Mouse (Mus musculus) adrenal gland, adult 18-20 months (tissue): ENCODE measurements around the gene Rgs18. TPM values are rescaled to one million over a fixed set of nuclear protein-coding genes. Genes with fewer than 3 reads are reported as not detected.

ENCODE experiments used
- DNase-seq, 2 experiments: peaks; one replicate each; pipeline ENCODE4 v3.0.0; 2021 to 2022; ENCODE audit warnings: low spot score in 2 of 2
- long read RNA-seq, 2 experiments: library from polyadenylated mRNA; stranded (forward); transcript quantifications; one replicate each; pipeline ENCODE4 v2.0.0; 2021
- total RNA-seq, 2 experiments: library from RNA; stranded (reverse); gene quantifications; 1 replicate in 1 of 2; 2 replicates in 1 of 2; pipeline ENCODE4 v1.2.3; 2021

Gene Rgs18
- total RNA-seq: 1 to 10 TPM in 1 of 2 experiments, under 1 TPM in 1; 0.63 to 1.3 TPM
- long read RNA-seq, experiment 1, partial matches to known transcripts: 0 of 2 reads
- long read RNA-seq, experiment 1, other reads (novel, unspliced or antisense): 1 of 2 reads
- long read RNA-seq, experiment 2, partial matches to known transcripts: 0 of 2 reads
- long read RNA-seq, experiment 2, other reads (novel, unspliced or antisense): 2 of 2 reads

- DNase-seq: no peak
Measured at GRCm38 (mm10) chr1:144775331-144775730, at the start of gene Rgs18. Rgs18 (minus strand) TSS chr1:144775435.

GRCm38 (mm10) chr1:144774394-144774793 lies 841 bp downstream of the Rgs18 start:
- DNase-seq: no peak

- no peak for DNase-seq
Measured at GRCm38 (mm10) chr1:144766218-144766617, 9.0 kb downstream of the Rgs18 start.

DNA sequence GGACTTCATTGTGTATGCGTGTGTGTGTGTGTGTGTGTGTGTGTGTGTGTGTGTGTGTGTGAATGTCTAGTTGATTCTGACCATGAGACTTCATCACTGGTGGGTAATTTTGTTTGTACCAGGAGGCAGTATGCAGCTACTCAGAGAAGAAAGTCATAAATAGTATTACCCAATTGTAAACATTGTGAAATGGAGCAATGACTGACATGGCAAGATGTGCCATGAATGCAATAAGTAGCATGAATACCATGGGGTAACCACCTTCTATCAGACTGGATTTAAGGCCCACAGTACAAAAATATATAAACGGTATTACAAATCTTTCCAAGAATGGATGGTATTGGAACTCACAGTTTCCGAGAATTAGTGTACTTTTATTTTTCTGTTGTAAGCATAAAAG lies 14.4 kb downstream of the Rgs18 start:
- DNase-seq: no peak

GRCm38 (mm10) chr1:144750763-144751162 lies 24.5 kb downstream of the Rgs18 start:
- no peak for DNase-seq

GRCm38 (mm10) chr1:144746182-144746581 lies 29.1 kb downstream of the Rgs18 start:
- DNase-seq: no peak

DNA sequence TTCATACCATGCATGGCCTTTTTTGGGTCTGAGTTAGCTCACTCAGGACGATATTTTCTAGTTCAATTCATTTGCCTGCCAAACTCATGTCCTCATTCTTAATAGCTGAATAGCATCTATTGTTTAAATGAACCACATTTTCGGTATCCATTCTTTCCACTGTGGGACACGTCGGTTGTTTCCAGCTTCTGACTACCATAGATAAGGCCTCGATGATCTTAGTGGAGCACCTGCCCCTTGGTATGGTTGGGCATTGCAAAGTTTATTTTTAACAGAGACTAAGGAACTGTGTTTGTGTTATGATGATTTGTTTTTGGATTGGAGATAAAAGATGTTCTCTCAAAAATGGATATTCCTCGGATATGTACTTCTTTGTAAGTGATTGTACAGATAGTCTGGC lies 37.5 kb downstream of the Rgs18 start:
- no peak for DNase-seq

GRCm38 (mm10) chr1:144720736-144721135 lies 54.5 kb downstream of the Rgs18 start:
- DNase-seq: no peak

DNA sequence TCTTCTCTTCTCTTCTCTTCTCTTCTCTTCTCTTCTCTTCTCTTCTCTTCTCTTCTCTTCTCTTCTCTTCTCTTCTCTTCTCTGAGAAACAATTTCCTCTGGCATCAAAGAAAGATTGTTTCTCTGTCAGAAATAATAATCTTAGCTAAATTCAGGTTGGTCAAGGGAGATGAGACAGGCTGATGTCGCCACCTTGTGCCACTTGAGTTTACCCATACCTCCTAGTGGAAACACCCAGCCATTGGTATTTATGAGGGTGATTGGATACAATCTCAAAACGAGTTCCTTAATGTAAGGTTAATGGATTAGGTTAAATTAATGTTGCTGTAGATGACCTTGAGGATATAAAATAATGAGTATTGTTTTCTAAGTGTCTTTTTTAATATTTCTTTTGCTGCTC lies 70.9 kb downstream of the Rgs18 start:
- no peak for DNase-seq

Other genes with a start within 250 kb of the Rgs18 start
- not detected for gene Rgs21, start 207.8 kb downstream of the Rgs18 start, total RNA-seq